Mouse (Mus musculus) liver, embryonic 16.5 days (tissue): ENCODE results near the gene Armc3. TPM values are rescaled to one million over a fixed set of nuclear protein-coding genes. Genes with fewer than 3 reads are reported as not detected.

ENCODE experiments used
- ATAC-seq: fragments of 200-750 bp; cut with Nextera tagmentation; 2 replicates; pipeline ENCODE4 v1.8.0; 2017; ENCODE audit warnings: low read depth, mild to moderate bottlenecking, moderate number of reproducible peaks, moderate library complexity
- H3K27ac ChIP-seq: fragments of 300-500 bp; sonication (generic); 2 replicates; pipeline ENCODE4 v1.5.1; 2014; ENCODE audit warnings: mild to moderate bottlenecking, low read length
- H3K27me3 ChIP-seq: fragments of 300-500 bp; sonication (generic); 2 replicates; pipeline ENCODE4 v1.6.1; 2014; ENCODE audit warnings: low read depth, low read length, mixed read lengths; ENCODE audit not compliant: control insufficient read depth, insufficient read depth
- H3K36me3 ChIP-seq: fragments of 300-500 bp; sonication (generic); 2 replicates; pipeline ENCODE4 v1.6.1; 2014; ENCODE audit warnings: mild to moderate bottlenecking; ENCODE audit not compliant: control insufficient read depth, insufficient read depth
- H3K4me1 ChIP-seq: fragments of 300-500 bp; sonication (generic); 2 replicates; pipeline ENCODE4 v1.6.1; 2014; ENCODE audit warnings: low read depth, low read length, mixed read lengths; ENCODE audit not compliant: control insufficient read depth
- H3K4me2 ChIP-seq: fragments of 300-500 bp; sonication (generic); 2 replicates; pipeline ENCODE4 v1.6.1; 2014; ENCODE audit warnings: low read depth, low read length, mixed read lengths
- H3K4me3 ChIP-seq: fragments of 300-500 bp; sonication (generic); 2 replicates; pipeline ENCODE4 v1.5.1; 2014; ENCODE audit warnings: low read depth, mild to moderate bottlenecking, low read length
- H3K9ac ChIP-seq: fragments of 300-500 bp; sonication (generic); 2 replicates; pipeline ENCODE4 v1.6.1; 2014; ENCODE audit warnings: low read depth, low read length
- H3K9me3 ChIP-seq: fragments of 300-500 bp; sonication (generic); replicated peaks from 2 replicates; pipeline ENCODE4 v1.6.1; 2016; ENCODE audit warnings: low read length; ENCODE audit not compliant: control insufficient read depth
- WGBS: fragments of 180-500 bp; shearing (Covaris S2); extraction: QIAGEN DNeasy Blood & Tissue Kit; methylation state at CpG from one replicate; pipeline ENCODE4 v1.1.7; 2014; ENCODE audit not compliant: insufficient replicate concordance; 5-methylcytosine and 5-hydroxymethylcytosine counted together
- polyA plus RNA-seq: library from polyadenylated mRNA; unstranded; fragments of >200 nt; fragmentation: Nextera tagmentation; extraction: Ambion mirVana; gene quantifications from 2 replicates; pipeline ENCODE4 v1.2.1, GENCODE M21; 2015

Armc3 gene
- polyA plus RNA-seq, 1 experiment from 2014 or later: 0.06 TPM

GRCm38 (mm10) chr2:19322448-19322847 is 123.3 kb downstream of the Armc3 start:
- Histone ChIP-seq H3K9me3 (no peaks in the 10 kb centered on the region), H3K4me3 (no peak overlapping the region), H3K9ac (no peak overlapping the region), H3K27me3 (no peaks in the 10 kb centered on the region), H3K4me1 (no peaks in the 10 kb centered on the region), H3K36me3 (no peaks in the 10 kb centered on the region), H3K4me2 (no peak overlapping the region), H3K27ac (no peak overlapping the region)
- WGBS: 66% methylated on average over 9 of the region's 9 CpGs
- ATAC-seq: no peak

DNA sequence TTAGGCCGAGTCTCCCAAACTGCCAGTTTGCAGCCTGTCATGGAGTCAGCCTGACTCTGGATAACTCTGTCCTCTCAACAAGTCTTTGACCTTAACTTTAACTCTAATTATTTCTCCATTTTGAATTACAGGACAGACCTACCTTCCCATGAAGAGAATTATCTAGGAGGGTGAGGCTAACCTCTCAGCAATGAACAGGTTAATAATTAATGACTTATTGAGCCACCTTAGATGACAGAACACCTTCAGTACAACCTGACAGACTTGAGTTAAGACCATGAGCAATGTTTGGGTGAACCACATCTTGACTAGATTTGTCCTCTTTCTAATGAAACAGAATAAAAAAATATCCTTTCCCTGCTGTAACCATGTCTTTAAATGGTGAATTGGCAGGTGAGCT is 127.3 kb downstream of the Armc3 start:
- no peak for ATAC-seq
- Histone ChIP-seq H3K27me3 (no peaks in the 10 kb centered on the region), H3K9ac (no peak overlapping the region), H3K9me3 (no peaks in the 10 kb centered on the region), H3K27ac (no peak overlapping the region), H3K4me3 (no peak overlapping the region), H3K36me3 (no peaks in the 10 kb centered on the region), H3K4me1 (no peaks in the 10 kb centered on the region), H3K4me2 (no peak overlapping the region)
- WGBS: 63% methylated on average over 1 of the region's 1 CpGs

DNA sequence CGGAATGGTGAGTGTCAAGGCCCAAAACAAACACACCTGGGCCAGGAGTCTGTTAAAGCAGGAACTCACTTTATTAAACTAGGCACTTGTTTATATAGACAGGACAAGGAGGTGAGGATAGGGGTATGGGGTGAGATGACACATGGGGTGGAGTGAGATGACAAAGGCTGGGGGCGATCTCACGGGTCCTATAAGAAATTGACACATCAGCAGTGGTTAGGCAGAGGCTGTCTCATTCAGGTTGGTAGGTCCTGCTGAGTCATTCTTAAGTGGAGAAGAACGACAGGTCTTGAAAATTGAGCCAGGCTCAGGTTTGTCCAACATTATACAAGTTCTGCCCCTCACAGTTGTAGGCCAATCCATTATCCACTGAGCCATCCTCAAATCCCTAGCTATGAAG is 128.7 kb downstream of the Armc3 start:
- Histone ChIP-seq H3K27ac (no peak overlapping the region), H3K4me1 (no peaks in the 10 kb centered on the region), H3K4me2 (no peak overlapping the region), H3K9ac (no peak overlapping the region), H3K4me3 (no peak overlapping the region), H3K36me3 (no peaks in the 10 kb centered on the region), H3K9me3 (no peaks in the 10 kb centered on the region), H3K27me3 (no peaks in the 10 kb centered on the region)
- ATAC-seq: no peak
- WGBS: 51% methylated on average over 4 of the region's 4 CpGs

- WGBS: 31% methylated on average over 10 of the region's 10 CpGs
Observed at GRCm38 (mm10) chr2:19343901-19344635, 145.0 kb downstream of the Armc3 start.

GRCm38 (mm10) chr2:19344636-19345413 is 145.7 kb downstream of the Armc3 start:
- no peak overlapping the region for H3K27ac ChIP-seq

More at GRCm38 (mm10) chr2:19343901-19344635, 145.0 kb downstream of the Armc3 start:
- H3K27ac ChIP-seq: no peak overlapping the region
- H3K9me3 ChIP-seq: no peaks in the 10 kb centered on the region
- no peak for ATAC-seq
- H3K36me3 ChIP-seq: no peaks in the 10 kb centered on the region
- H3K27me3 ChIP-seq: no peaks in the 10 kb centered on the region
- H3K4me2 ChIP-seq: no peak overlapping the region
- no peaks in the 10 kb centered on the region for H3K4me1 ChIP-seq
- H3K9ac ChIP-seq: no peak overlapping the region
- no peak overlapping the region for H3K4me3 ChIP-seq

GRCm38 (mm10) chr2:19345414-19345964 is 146.4 kb downstream of the Armc3 start:
- no peaks in the 10 kb centered on the region for H3K36me3 ChIP-seq
- no peak for ATAC-seq
- no peaks in the 10 kb centered on the region for H3K27me3 ChIP-seq
- no peak overlapping the region for H3K9ac ChIP-seq
- H3K4me3 ChIP-seq: no peak overlapping the region
- no peak overlapping the region for H3K27ac ChIP-seq
- no peak overlapping the region for H3K4me2 ChIP-seq
- H3K4me1 ChIP-seq: no peaks in the 10 kb centered on the region
- 61% methylated on average over 5 of the region's 5 CpGs for WGBS
- H3K9me3 ChIP-seq: no peaks in the 10 kb centered on the region

More at GRCm38 (mm10) chr2:19344636-19345413, 145.7 kb downstream of the Armc3 start:
- Histone ChIP-seq H3K4me1 (no peaks in the 10 kb centered on the region), H3K9me3 (no peaks in the 10 kb centered on the region), H3K36me3 (no peaks in the 10 kb centered on the region), H3K4me2 (no peak overlapping the region), H3K27me3 (no peaks in the 10 kb centered on the region), H3K4me3 (no peak overlapping the region), H3K9ac (no peak overlapping the region)
- 25% methylated on average over 19 of the region's 20 CpGs for WGBS
- no peak for ATAC-seq

- ATAC-seq: no peak
- H3K4me1 ChIP-seq: no peaks in the 10 kb centered on the region
- H3K36me3 ChIP-seq: no peaks in the 10 kb centered on the region
- no peaks in the 10 kb centered on the region for H3K9me3 ChIP-seq
- H3K9ac ChIP-seq: no peak overlapping the region
- no peak overlapping the region for H3K4me2 ChIP-seq
- no peak overlapping the region for H3K27ac ChIP-seq
- WGBS: 46% methylated on average over 3 of the region's 3 CpGs
- no peak overlapping the region for H3K4me3 ChIP-seq
- H3K27me3 ChIP-seq: no peaks in the 10 kb centered on the region
Observed at GRCm38 (mm10) chr2:19348454-19348853, 149.4 kb downstream of the Armc3 start.

DNA sequence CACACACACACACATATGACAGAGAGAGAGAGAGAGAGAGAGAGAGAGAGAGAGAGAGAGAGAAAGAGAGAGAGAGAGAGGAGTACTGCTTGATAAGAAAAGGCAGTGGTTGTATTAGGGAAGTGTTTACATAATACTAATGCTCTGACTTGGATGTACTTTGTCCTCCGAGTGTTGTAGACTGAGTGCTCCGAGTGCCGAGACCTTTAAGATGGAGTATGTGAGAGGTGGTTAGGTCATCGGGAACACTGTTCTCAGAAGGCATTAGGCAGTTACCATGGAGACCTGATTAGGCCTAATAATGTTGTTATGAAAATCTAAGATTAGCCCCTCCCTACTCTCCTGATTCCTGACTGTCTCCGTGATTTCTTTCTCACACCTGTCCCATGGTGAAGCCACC is 151.1 kb downstream of the Armc3 start:
- Histone ChIP-seq H3K4me1 (no peaks in the 10 kb centered on the region), H3K4me3 (no peak overlapping the region), H3K9me3 (no peaks in the 10 kb centered on the region), H3K27ac (no peak overlapping the region), H3K27me3 (no peaks in the 10 kb centered on the region), H3K9ac (no peak overlapping the region), H3K4me2 (no peak overlapping the region), H3K36me3 (no peaks in the 10 kb centered on the region)
- WGBS: 72% methylated on average over 5 of the region's 5 CpGs
- no peak for ATAC-seq
